Mouse (Mus musculus): ENCODE measurements around the gene Atp5b.

Gene Atp5b

DNA sequence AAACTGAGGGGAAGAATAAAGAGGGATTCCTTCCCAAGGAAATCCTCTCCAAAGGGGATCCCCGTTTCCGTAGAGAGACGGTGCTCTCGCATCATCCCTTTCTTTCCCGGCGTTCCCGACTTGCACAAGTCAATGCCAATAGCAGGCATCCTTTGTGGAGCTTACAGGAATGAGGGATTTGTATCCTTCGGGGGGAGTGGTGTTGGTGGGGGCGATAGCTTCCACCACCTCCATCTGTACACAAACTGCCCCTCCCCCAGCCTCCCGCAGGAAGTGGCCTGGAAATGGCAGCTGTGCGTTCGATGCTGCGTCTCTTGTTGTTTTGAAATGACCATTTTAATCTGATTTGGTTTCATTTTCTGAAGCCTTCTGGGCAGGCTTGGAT, 14.5 kb downstream of the Atp5b start:
- peak; percentile 37 for DNase-seq

GRCm38 (mm10) chr10:128110103-128110761, 27.2 kb downstream of the Atp5b start:
- DNase-seq, result no peak

DNA sequence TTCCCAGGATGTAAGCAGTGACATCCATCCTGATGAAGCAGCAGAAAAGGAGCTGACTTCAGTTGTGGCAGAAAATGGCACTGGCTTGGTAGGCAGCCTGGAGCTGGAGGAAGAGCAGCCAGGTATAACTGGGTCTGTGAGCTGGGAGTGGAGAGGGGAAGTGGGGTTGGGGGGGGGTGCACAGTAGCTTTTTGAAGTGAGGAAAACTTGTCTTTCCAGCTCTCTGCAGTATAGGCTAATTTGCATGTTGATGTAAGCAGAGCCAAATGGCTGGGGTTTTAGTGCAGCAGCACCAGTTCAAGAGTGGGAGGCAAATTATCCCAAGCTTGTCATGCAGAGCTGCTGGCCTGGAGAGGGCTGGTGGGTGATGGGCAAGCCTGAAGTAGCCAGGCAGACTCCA, 28.2 kb downstream of the Atp5b start:
- DNase-seq, result no peak

- DNase-seq, result no peak
These were observed 40.8 kb downstream of the Atp5b start for GRCm38 (mm10) chr10:128123833-128124232.

DNA sequence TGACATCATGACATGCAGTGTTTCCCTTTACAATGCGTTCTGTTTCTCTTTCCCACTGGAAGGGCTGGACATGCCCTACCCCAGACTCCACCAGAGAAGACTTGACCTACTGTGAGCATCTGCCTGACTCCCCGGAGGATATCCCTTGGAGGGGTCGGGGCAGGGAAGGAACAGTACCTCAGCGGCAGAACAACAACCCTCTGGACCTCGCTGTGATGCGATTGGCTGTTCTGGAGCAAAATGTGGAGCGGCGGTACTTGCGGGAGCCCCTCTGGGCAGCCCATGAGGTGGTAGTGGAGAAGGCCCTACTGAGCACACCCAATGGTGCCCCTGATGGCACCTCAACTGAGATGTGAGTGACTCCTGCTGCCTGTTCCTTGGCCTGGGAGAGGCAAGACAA, 41.8 kb downstream of the Atp5b start:
- DNase-seq, result no peak

DNA sequence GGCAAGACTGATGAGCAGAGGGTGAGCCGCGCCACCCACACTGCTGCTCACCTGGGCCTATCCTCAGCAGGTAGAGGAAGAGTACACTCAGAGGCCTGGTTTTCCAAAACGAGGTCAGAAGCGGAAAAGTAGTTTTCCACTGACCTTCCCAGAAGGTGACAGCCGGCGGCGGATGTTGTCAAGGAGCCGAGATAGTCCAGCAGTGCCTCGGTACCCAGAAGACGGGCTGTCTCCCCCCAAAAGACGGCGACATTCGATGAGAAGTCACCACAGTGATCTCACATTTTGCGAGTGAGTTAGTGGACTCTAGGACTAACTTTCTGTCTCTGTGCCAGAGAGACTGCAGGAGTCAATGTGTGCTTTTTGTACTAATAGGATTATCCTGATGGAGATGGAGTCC, 42.9 kb downstream of the Atp5b start:
- no peak for DNase-seq

GRCm38 (mm10) chr10:128127497-128127896, 44.4 kb downstream of the Atp5b start:
- DNase-seq, result no peak

GRCm38 (mm10) chr10:128128143-128128542, 45.1 kb downstream of the Atp5b start:
- DNase-seq, result no peak

GRCm38 (mm10) chr10:128131297-128131696, 48.2 kb downstream of the Atp5b start:
- no peak for DNase-seq

- DNase-seq, result no peak
These were observed 48.7 kb downstream of the Atp5b start for GRCm38 (mm10) chr10:128131812-128132211.

DNA sequence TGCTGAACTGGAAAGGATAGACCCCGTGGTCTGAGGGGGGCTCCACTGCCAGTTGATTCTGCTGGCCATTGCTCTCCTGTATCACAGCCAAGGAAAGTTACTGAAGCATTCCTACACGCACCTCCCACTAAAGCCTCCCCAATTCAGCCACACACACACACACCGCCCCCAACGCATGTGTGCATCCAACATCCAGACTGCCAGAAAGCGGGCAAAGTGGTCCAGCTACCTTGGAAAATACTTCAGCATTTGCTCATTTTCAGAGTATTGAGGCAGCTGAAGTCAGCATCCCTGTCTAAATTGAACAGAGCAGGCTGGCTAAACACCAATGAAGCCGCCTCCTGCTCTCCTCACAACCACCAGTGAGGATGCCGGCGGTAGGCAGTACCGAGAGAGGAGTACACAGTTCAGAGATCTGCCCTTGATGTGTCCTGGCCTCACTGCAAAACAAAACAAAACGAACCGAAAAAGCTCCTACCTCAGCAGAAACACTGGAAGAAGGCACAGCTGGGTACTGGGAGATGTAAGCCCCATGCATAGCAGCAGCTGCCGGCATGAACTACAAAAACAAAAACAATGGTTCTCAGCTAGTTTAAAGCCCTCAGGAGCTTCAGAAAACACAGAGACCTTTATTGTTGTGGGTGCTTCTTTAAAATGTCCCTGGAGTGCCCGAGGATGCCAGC, 50.7 kb downstream of the Atp5b start:
- peak; percentile 72 for DNase-seq

GRCm38 (mm10) chr10:128135374-128135773, 52.3 kb downstream of the Atp5b start:
- DNase-seq, result no peak

Data from right cerebral cortex, postnatal 25 days (tissue).